Mouse (Mus musculus): ENCODE measurements around the gene Ttc23l.
"Not testable (repeated sequence)": the region's sequence is repeated elsewhere in the genome, so short reads cannot be mapped to it uniquely, and the experiment has no call there.

- not testable (repeated sequence) for TF ChIP-seq CTCF (IDR thresholded peaks at IDR 0.05; ENCODE audit: control insufficient read depth, insufficient read depth, insufficient replicate concordance, low read depth, low read length); POLR2A (IDR thresholded peaks at IDR 0.05; ENCODE audit: control insufficient read depth, low read depth, low read length)
These were observed 25.1 kb downstream of the Ttc23l start for GRCm38 (mm10) chr15:10533361-10533760.
